Mouse (Mus musculus): ENCODE results near the gene Ubtf. TPM values are rescaled to one million over a fixed set of nuclear protein-coding genes. Genes with fewer than 3 reads are reported as not detected.
"Not testable (repeated sequence)": the region's sequence is repeated elsewhere in the genome, so short reads cannot be mapped to it uniquely, and the experiment has no call there.

Ubtf gene
- total RNA-seq (2021) = 10 to 100 TPM; 38.2 to 45.5 TPM
- long read RNA-seq, experiment 1, full-length matches to known transcripts = 19 of 26 reads
- long read RNA-seq, experiment 1, partial matches to known transcripts = 4 of 26 reads
- long read RNA-seq, experiment 1, other reads (novel, unspliced or antisense) = 3 of 26 reads
- long read RNA-seq, experiment 2, full-length matches to known transcripts = 45 of 66 reads
- long read RNA-seq, experiment 2, partial matches to known transcripts = 7 of 66 reads
- long read RNA-seq, experiment 2, other reads (novel, unspliced or antisense) = 14 of 66 reads

GRCm38 (mm10) chr11:102319410-102319792 is at the start of gene Ubtf:
Gene Ubtf (minus strand): TSS chr11:102319742.
- intact Hi-C loops (cut with DNase I; ENCODE audit: low total_unique reads) = no loop called here
- DNase-seq = peak; percentile 91

- intact Hi-C loops (cut with DNase I; ENCODE audit: low total_unique reads) = no loop called here
- no peak for DNase-seq
These were observed 49.7 kb upstream of the Ubtf start for GRCm38 (mm10) chr11:102369263-102369662.

GRCm38 (mm10) chr11:102368347-102368746 is 48.8 kb upstream of the Ubtf start:
- intact Hi-C loops (cut with DNase I; ENCODE audit: low total_unique reads) = no loop called here
- no peak for DNase-seq

GRCm38 (mm10) chr11:102367504-102368280 is 48.1 kb upstream of the Ubtf start:
- intact Hi-C loops (cut with DNase I; ENCODE audit: low total_unique reads) = no loop called here
- DNase-seq = no peak

GRCm38 (mm10) chr11:102366103-102366502 is 46.6 kb upstream of the Ubtf start, which contains the start of gene Slc4a1:
Gene Slc4a1 (minus strand): TSS chr11:102366203.
- DNase-seq; intact Hi-C loops (cut with DNase I; ENCODE audit: low total_unique reads): not testable (repeated sequence)

- no peak for DNase-seq
- intact Hi-C loops (cut with DNase I; ENCODE audit: low total_unique reads) = no loop called here
These were observed 46.2 kb upstream of the Ubtf start for GRCm38 (mm10) chr11:102365699-102366098.

- DNase-seq = no peak
- intact Hi-C loops (cut with DNase I; ENCODE audit: low total_unique reads) = no loop called here
These were observed 45.2 kb upstream of the Ubtf start for GRCm38 (mm10) chr11:102364570-102365371.

- no peak for DNase-seq
- intact Hi-C loops (cut with DNase I; ENCODE audit: low total_unique reads) = no loop called here
These were observed 44.1 kb upstream of the Ubtf start for GRCm38 (mm10) chr11:102363623-102364022.

GRCm38 (mm10) chr11:102361776-102362495 is 42.4 kb upstream of the Ubtf start:
- DNase-seq = no peak
- intact Hi-C loops (cut with DNase I; ENCODE audit: low total_unique reads) = no loop called here

- DNase-seq = no peak
- intact Hi-C loops (cut with DNase I; ENCODE audit: low total_unique reads) = no loop called here
These were observed 38.8 kb upstream of the Ubtf start for GRCm38 (mm10) chr11:102358365-102358764.

- no peak for DNase-seq
- intact Hi-C loops (cut with DNase I; ENCODE audit: low total_unique reads) = no loop called here
These were observed 37.3 kb upstream of the Ubtf start for GRCm38 (mm10) chr11:102356636-102357350.

- intact Hi-C loops (cut with DNase I; ENCODE audit: low total_unique reads) = no loop called here
- DNase-seq = no peak
These were observed 36.6 kb upstream of the Ubtf start for GRCm38 (mm10) chr11:102356190-102356589.

GRCm38 (mm10) chr11:102355501-102355900 is 36.0 kb upstream of the Ubtf start:
- DNase-seq = no peak
- intact Hi-C loops (cut with DNase I; ENCODE audit: low total_unique reads) = no loop called here

GRCm38 (mm10) chr11:102353021-102353431 is 33.5 kb upstream of the Ubtf start:
- DNase-seq = no peak
- intact Hi-C loops (cut with DNase I; ENCODE audit: low total_unique reads) = loop anchor here (5.0 kb wide), 1 partner anchor 34 kb away; no protein-coding TSS in a partner anchor

GRCm38 (mm10) chr11:102352378-102352777 is 32.8 kb upstream of the Ubtf start:
- DNase-seq = no peak
- intact Hi-C loops (cut with DNase I; ENCODE audit: low total_unique reads) = loop anchor here (5.0 kb wide), 1 partner anchor 35 kb away; no protein-coding TSS in a partner anchor

- DNase-seq = no peak
- intact Hi-C loops (cut with DNase I; ENCODE audit: low total_unique reads) = loop anchor here (5.0 kb wide), 1 partner anchor 36 kb away; no protein-coding TSS in a partner anchor
These were observed 31.5 kb upstream of the Ubtf start for GRCm38 (mm10) chr11:102350981-102351523.

GRCm38 (mm10) chr11:102350416-102350815 is 30.9 kb upstream of the Ubtf start:
- no peak for DNase-seq
- intact Hi-C loops (cut with DNase I; ENCODE audit: low total_unique reads) = loop anchor here (5.0 kb wide), 1 partner anchor 37 kb away; no protein-coding TSS in a partner anchor

- intact Hi-C loops (cut with DNase I; ENCODE audit: low total_unique reads) = no loop called here
- no peak for DNase-seq
These were observed 29.8 kb upstream of the Ubtf start for GRCm38 (mm10) chr11:102349189-102349954.
